In genomic region chr4:40150046-40150445, GRCm38 (mm10) we compare ENCODE assay signal across 29 mouse cellular contexts.
"Had no signal": no experiment of that assay in that cellular context is flagged by ENCODE, and none has a peak within 500 bp of the region (broad histone marks: within the 10 kb centered on the region; RNA-seq: fewer than 3 reads in every experiment).

No protein-coding gene starts in this region.

- H3K27me3 ChIP-seq: heart, embryonic 13.5 days; heart, embryonic 15.5 days; hindbrain, embryonic 12.5 days; kidney, embryonic 15.5 days; limb, embryonic 12.5 days; liver, embryonic 13.5 days; liver, embryonic 15.5 days had no signal

- H3K4me3 ChIP-seq: heart, adult 2 months; heart, embryonic 13.5 days; heart, embryonic 15.5 days; hindbrain, embryonic 10.5 days; hindbrain, embryonic 12.5 days; kidney, embryonic 15.5 days; limb, embryonic 10.5 days; limb, embryonic 12.5 days; liver, embryonic 13.5 days; liver, embryonic 15.5 days had no signal

- ATAC-seq: hindbrain, embryonic 16.5 days; inflammation-experienced regulatory T-cells, adult 6 months; intestine, embryonic 16.5 days; liver, postnatal 0 days had no signal

- H3K9me3 ChIP-seq: heart, embryonic 13.5 days; heart, embryonic 15.5 days; hindbrain, embryonic 10.5 days; hindbrain, embryonic 12.5 days; kidney, embryonic 15.5 days; limb, embryonic 10.5 days; limb, embryonic 12.5 days; liver, embryonic 13.5 days; liver, embryonic 15.5 days had no signal

- H3K27ac ChIP-seq: heart, adult 2 months; heart, embryonic 13.5 days; heart, embryonic 15.5 days; hindbrain, embryonic 10.5 days; hindbrain, embryonic 12.5 days; hindbrain, embryonic 14.5 days; kidney, embryonic 15.5 days; kidney, postnatal 0 days; limb, embryonic 10.5 days; limb, embryonic 12.5 days; liver, embryonic 13.5 days; liver, embryonic 15.5 days had no signal

- H3K36me3 ChIP-seq: heart, embryonic 15.5 days; hindbrain, embryonic 10.5 days; hindbrain, embryonic 12.5 days; kidney, embryonic 15.5 days; limb, embryonic 10.5 days; limb, embryonic 12.5 days; liver, embryonic 13.5 days had no signal

- H3K4me1 ChIP-seq: heart, embryonic 15.5 days; hindbrain, embryonic 12.5 days had no signal

- H3K4me2 ChIP-seq: heart, embryonic 11.5 days; heart, embryonic 13.5 days; heart, embryonic 15.5 days; hindbrain, embryonic 12.5 days; hindbrain, embryonic 14.5 days; kidney, embryonic 15.5 days; limb, embryonic 12.5 days; liver, embryonic 11.5 days; liver, embryonic 13.5 days; liver, embryonic 15.5 days had no signal

- DNase-seq: gastrocnemius, postnatal 14 days; gastrocnemius, postnatal 36 days; heart, adult 2 months; heart, postnatal 14 days; heart, postnatal 4 days; kidney, adult 11 months; kidney, adult 8-10 months; kidney, postnatal 14 days; kidney, postnatal 36 days; layer of hippocampus, adult 9-11 months; layer of hippocampus, postnatal 36 days; liver; liver, embryonic 13.5 days; liver, postnatal 0 days had no signal

- H3K9ac ChIP-seq: heart, embryonic 13.5 days; heart, embryonic 15.5 days; hindbrain, embryonic 12.5 days; hindbrain, embryonic 14.5 days; kidney, embryonic 15.5 days; limb, embryonic 12.5 days; liver, embryonic 13.5 days; liver, embryonic 15.5 days; liver, postnatal 0 days had no signal
